Mouse (Mus musculus): ENCODE data around the gene Trim75. TPM values are rescaled to one million over a fixed set of nuclear protein-coding genes. Genes with fewer than 3 reads are reported as not detected.

The Trim75 gene
- polyA plus RNA-seq (2012; rRNA removed), result not detected in 2 replicates

DNA sequence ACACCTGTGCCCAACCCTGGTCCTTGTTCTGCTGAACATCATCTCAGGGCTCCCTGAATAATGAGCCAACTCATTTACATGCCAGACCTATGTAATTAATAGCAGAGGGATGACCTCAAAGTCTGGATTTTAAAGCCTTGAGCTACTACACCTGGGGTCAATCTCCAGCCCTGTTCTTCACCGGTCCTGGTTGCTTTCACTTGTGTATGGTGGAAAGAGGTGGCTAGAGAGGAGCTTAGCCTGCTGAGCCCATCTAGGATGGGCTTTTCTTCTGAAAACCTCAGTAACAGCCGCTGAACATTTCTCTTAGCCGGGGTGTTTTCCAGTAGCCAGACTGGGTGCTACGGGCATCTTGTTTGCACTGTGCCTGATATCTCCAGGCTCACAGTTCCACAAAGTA, at the start of gene Trim75:
Gene Trim75, minus strand, starts transcription at position 101 of the 400 bp plus-strand sequence.

DNA sequence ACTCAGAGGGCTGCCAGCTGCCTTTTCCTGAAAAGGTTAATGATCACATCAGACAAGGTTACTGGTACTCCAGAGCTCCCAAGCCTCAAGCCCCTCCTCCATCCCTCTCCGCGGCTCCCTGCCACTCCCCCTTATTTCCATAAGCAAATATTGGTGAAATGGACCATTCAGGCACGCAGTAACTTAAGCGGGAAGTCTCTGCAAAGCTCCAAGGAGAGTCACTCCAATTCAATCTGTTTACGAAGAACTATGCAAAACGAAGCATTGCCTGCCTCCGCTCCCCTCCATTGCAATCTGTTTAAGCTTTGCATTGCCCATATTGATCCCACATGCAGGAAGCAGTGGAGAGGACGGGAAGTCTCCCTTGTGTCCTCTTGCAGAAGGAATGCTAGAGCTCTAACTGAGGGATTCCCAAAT, 49.5 kb upstream of the Trim75 start, which contains the start of gene Apela:
Gene Apela, minus strand, starts transcription at position 220 of the 417 bp plus-strand sequence.

DNA sequence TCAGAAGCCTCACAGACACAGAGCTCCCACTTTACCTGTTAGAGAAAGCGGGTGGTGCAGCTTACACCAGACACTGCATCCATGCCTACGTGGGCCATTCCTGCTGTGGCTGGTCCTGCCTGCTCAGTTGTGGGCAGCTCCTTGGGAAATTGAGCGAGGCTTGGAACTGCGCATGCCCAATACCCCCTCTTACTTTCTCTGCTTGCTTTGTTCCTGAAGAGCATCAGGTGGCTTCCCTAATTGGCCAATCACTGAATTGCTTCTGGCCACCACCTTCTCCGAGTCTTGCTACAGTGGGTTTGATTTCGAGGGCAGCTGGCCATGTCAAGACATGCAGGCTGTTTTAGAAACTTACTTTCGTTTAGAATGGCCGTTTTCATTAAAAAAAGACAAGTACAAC, 30.8 kb upstream of the Trim75 start, which contains the start of the genes Trim61 and Trim60:
Gene Trim61, minus strand, starts transcription at position 101 of the 400 bp plus-strand sequence.
Gene Trim60, minus strand, starts transcription at position 162 of the 400 bp plus-strand sequence.

DNA sequence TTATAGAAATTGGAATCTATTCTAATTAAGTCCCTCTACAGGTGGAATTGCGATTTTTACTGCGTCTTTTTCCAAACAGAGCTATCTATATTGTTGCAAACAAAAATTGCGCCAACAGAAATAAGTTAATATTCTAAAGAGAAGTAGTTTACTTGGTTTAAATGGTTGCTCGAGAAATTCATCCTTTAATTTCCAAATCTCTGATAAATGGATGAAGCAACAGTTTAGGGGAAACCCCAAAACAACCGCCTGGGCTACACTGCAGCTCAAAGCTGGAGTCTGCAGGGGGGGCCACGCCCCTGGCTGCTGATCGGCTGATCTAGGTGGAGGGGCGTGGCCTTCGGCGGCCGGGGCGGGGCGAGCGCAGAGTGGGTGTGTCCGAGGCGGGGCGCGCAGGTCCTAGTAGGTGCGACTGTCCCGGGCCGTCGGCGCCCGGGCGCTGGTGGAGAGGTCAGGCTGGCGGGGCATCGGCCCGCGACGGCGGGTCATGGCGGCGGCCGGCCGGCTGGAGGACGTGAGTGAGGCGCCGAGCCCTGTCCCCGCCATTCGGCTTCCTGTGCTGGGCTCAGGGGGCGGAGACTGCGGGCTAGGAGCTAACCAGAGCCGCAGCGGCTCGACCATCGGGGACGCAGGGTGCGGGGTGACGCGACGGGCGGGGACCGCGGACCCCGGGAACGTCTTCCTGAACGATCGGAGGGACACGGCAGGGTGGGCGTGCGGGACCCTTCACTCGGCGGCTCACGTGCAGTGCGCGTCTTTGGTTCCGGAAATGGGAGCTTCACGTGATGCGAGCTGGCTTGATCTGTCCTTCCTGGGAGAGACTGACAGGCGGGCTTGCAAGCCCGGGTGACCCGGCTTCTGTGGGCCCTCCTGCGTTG, 40.6 kb downstream of the Trim75 start, which contains the start of gene Tmem192:
Gene Tmem192, plus strand, starts transcription at position 366 of the 878 bp plus-strand sequence.

Other genes starting within 250 kb of the Trim75 start
- 11.2 and 11.9 TPM in 2 replicates for gene Klhl2, start 137.8 kb downstream of the Trim75 start, polyA plus RNA-seq (2012; rRNA removed)
- 41.5 and 51.6 TPM in 2 replicates for gene Tmem192, start 40.6 kb downstream of the Trim75 start, polyA plus RNA-seq (2012; rRNA removed)
- not detected in 2 replicates for gene Trim61, start 30.7 kb upstream of the Trim75 start, polyA plus RNA-seq (2012; rRNA removed)
- gene Trim60, start 30.8 kb upstream of the Trim75 start, polyA plus RNA-seq (2012; rRNA removed), result not detected in 2 replicates
- 0.29 and 0.33 TPM in 2 replicates for gene Apela, start 49.5 kb upstream of the Trim75 start, polyA plus RNA-seq (2012; rRNA removed)
- gene Gm10663, start 87.2 kb upstream of the Trim75 start, polyA plus RNA-seq (2012; rRNA removed), result not detected in 2 replicates
- gene BC030870, start 141.7 kb upstream of the Trim75 start, polyA plus RNA-seq (2012; rRNA removed), result 7.8 and 11.9 TPM in 2 replicates

Data from colon, adult 2 months (tissue).